Mouse (Mus musculus) R1 (cell line): ENCODE data around the gene Tie1.

ENCODE experiments used
- DNase-seq: peaks from one replicate; pipeline ENCODE4 v3.0.0-alpha.2; 2018; ENCODE audit warnings: low read depth, low spot score

The Tie1 gene

GRCm38 (mm10) chr4:118476773-118477530, 12.9 kb downstream of the Tie1 start:
- DNase-seq, result no peak

- peak; percentile 12 for DNase-seq
Measured at GRCm38 (mm10) chr4:118472687-118473086, 17.2 kb downstream of the Tie1 start.

GRCm38 (mm10) chr4:118471281-118471680, 18.6 kb downstream of the Tie1 start:
- no peak for DNase-seq

- DNase-seq, result no peak
Measured at GRCm38 (mm10) chr4:118465697-118466163, 24.1 kb downstream of the Tie1 start.

- DNase-seq, result no peak
Measured at GRCm38 (mm10) chr4:118464956-118465355, 24.9 kb downstream of the Tie1 start.

- DNase-seq, result no peak
Measured at GRCm38 (mm10) chr4:118457345-118457975, 32.4 kb downstream of the Tie1 start, which contains the start of gene Mpl. Mpl (minus strand) TSS chr4:118457513.

- peak; percentile 42 for DNase-seq
Measured at GRCm38 (mm10) chr4:118446415-118447153, 43.3 kb downstream of the Tie1 start.

- DNase-seq, result peak; percentile 73
Measured at GRCm38 (mm10) chr4:118445781-118446414, 44.0 kb downstream of the Tie1 start.

GRCm38 (mm10) chr4:118445088-118445487, 44.8 kb downstream of the Tie1 start:
- no peak for DNase-seq

GRCm38 (mm10) chr4:118437829-118438253, 52.0 kb downstream of the Tie1 start:
- peak; percentile 98 for DNase-seq

- peak; percentile 100 for DNase-seq
Measured at GRCm38 (mm10) chr4:118436820-118437603, 52.8 kb downstream of the Tie1 start, which contains the start of gene Cdc20. Cdc20 (minus strand) TSS chr4:118437352.

GRCm38 (mm10) chr4:118432332-118432731, 57.5 kb downstream of the Tie1 start:
- DNase-seq, result no peak

GRCm38 (mm10) chr4:118429215-118429895, 60.5 kb downstream of the Tie1 start:
- no peak for DNase-seq

- DNase-seq, result peak; percentile 37
Measured at GRCm38 (mm10) chr4:118428531-118429214, 61.2 kb downstream of the Tie1 start.

- peak; percentile 86 for DNase-seq
Measured at GRCm38 (mm10) chr4:118427768-118428451, 62.0 kb downstream of the Tie1 start, which contains the start of gene Elovl1. Elovl1 (plus strand) TSS chr4:118428093.

- DNase-seq, result no peak
Measured at GRCm38 (mm10) chr4:118427415-118427767, 62.5 kb downstream of the Tie1 start.

- DNase-seq, result no peak
Measured at GRCm38 (mm10) chr4:118425374-118425773, 64.5 kb downstream of the Tie1 start.

- DNase-seq, result no peak
Measured at GRCm38 (mm10) chr4:118424541-118425160, 65.2 kb downstream of the Tie1 start.

GRCm38 (mm10) chr4:118421384-118421783, 68.5 kb downstream of the Tie1 start:
- DNase-seq, result no peak
